Mouse (Mus musculus): Measurements from ENCODE around the gene Fstl4. TPM values are rescaled to one million over a fixed set of nuclear protein-coding genes. Genes with fewer than 3 reads are reported as not detected.

The Fstl4 gene
- polyA plus RNA-seq, 1 experiment from 2014 or later = 6.6 TPM

DNA sequence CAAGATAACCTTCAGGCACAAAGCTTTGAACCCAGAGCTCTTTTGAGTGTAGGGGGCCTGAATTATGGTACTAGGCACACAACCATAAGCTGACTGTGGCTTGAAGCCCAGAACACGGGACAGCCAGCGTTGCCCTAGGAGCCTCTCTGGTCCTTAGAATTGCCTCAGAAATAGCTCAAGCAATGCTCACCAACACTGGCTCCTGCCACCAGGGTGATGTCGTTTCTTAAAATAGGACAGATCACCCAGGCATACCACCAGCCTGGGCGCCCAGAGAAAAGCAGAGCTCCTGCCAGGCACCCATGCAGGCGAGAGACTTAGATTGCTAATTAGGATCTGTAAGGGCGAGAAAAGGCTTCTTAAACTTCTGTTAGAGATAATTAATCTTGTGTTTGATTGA is 206.0 kb downstream of the Fstl4 start:
- Histone ChIP-seq H3K27me3 (ENCODE audit: control insufficient read depth, insufficient read depth, low read length) (no peaks in the 10 kb centered on the region), H3K36me3 (ENCODE audit: control insufficient read depth, insufficient read depth) (no peaks in the 10 kb centered on the region), H3K27ac (ENCODE audit: low read length) (peak overlapping the region; percentile 50), H3K4me1 (ENCODE audit: control insufficient read depth, insufficient read depth, low read length) (peaks cover 10% of the 10 kb centered on the region), H3K4me2 (ENCODE audit: low read depth, low read length) (no peak overlapping the region), H3K4me3 (ENCODE audit: low read length) (no peak overlapping the region), H3K9me3 (replicated peaks; ENCODE audit: control insufficient read depth, low read length) (no peaks in the 10 kb centered on the region), H3K9ac (ENCODE audit: low read length) (no peak overlapping the region)
- peak; percentile 58; the same call in 1 of the 2 replicates for ATAC-seq (replicated peaks; ENCODE audit: extremely low read depth, insufficient read depth, low FRiP score)
- WGBS = 40% methylated on average over 6 of the region's 6 CpGs

DNA sequence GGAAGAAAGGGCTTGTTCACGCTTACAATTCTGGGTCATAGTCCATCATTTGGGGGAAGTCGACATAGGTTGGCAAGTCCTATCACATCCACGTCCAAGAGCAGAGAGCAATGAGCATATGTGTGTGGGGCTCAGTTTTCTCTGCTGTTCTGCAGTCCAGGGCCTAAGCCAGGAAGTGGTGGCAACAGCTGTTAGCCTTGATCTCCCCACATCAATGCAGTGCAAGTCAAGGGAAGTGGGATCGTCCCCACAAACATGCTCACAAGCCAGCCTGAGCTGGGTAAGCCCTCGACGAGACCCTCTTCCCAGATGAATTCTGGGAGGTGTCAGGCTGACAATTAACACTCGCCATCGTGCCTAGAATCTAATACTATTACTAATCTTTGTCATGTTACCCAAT is 222.6 kb downstream of the Fstl4 start:
- WGBS = 82% methylated on average over 8 of the region's 8 CpGs
- H3K9ac ChIP-seq (ENCODE audit: low read length) = no peak overlapping the region
- H3K27me3 ChIP-seq (ENCODE audit: control insufficient read depth, insufficient read depth, low read length) = no peaks in the 10 kb centered on the region
- no peak for ATAC-seq (replicated peaks; ENCODE audit: extremely low read depth, insufficient read depth, low FRiP score)
- H3K9me3 ChIP-seq (replicated peaks; ENCODE audit: control insufficient read depth, low read length) = peaks cover 3% of the 10 kb centered on the region; the same call in 1 of the 2 replicates
- H3K36me3 ChIP-seq (ENCODE audit: control insufficient read depth, insufficient read depth) = no peaks in the 10 kb centered on the region
- H3K4me2 ChIP-seq (ENCODE audit: low read depth, low read length) = no peak overlapping the region
- H3K27ac ChIP-seq (ENCODE audit: low read length) = no peak overlapping the region
- no peak overlapping the region for H3K4me3 ChIP-seq (ENCODE audit: low read length)
- H3K4me1 ChIP-seq (ENCODE audit: control insufficient read depth, insufficient read depth, low read length) = no peaks in the 10 kb centered on the region

- H3K4me2 ChIP-seq (ENCODE audit: low read depth, low read length) = no peak overlapping the region
- no peaks in the 10 kb centered on the region for H3K9me3 ChIP-seq (replicated peaks; ENCODE audit: control insufficient read depth, low read length)
- H3K4me1 ChIP-seq (ENCODE audit: control insufficient read depth, insufficient read depth, low read length) = no peaks in the 10 kb centered on the region
- H3K9ac ChIP-seq (ENCODE audit: low read length) = no peak overlapping the region
- WGBS = 92% methylated on average over 5 of the region's 5 CpGs
- no peaks in the 10 kb centered on the region for H3K36me3 ChIP-seq (ENCODE audit: control insufficient read depth, insufficient read depth)
- H3K27ac ChIP-seq (ENCODE audit: low read length) = no peak overlapping the region
- no peak overlapping the region for H3K4me3 ChIP-seq (ENCODE audit: low read length)
- ATAC-seq (replicated peaks; ENCODE audit: extremely low read depth, insufficient read depth, low FRiP score) = no peak
- no peaks in the 10 kb centered on the region for H3K27me3 ChIP-seq (ENCODE audit: control insufficient read depth, insufficient read depth, low read length)
These were observed 230.3 kb downstream of the Fstl4 start for GRCm38 (mm10) chr11:52994688-52995087.

GRCm38 (mm10) chr11:52996434-52997093 is 232.1 kb downstream of the Fstl4 start:
- H3K9me3 ChIP-seq (replicated peaks; ENCODE audit: control insufficient read depth, low read length) = no peaks in the 10 kb centered on the region
- no peak for ATAC-seq (replicated peaks; ENCODE audit: extremely low read depth, insufficient read depth, low FRiP score)
- H3K27me3 ChIP-seq (ENCODE audit: control insufficient read depth, insufficient read depth, low read length) = no peaks in the 10 kb centered on the region
- no peaks in the 10 kb centered on the region for H3K36me3 ChIP-seq (ENCODE audit: control insufficient read depth, insufficient read depth)
- no peak overlapping the region for H3K4me2 ChIP-seq (ENCODE audit: low read depth, low read length)
- no peaks in the 10 kb centered on the region for H3K4me1 ChIP-seq (ENCODE audit: control insufficient read depth, insufficient read depth, low read length)
- no peak overlapping the region for H3K4me3 ChIP-seq (ENCODE audit: low read length)
- no peak overlapping the region for H3K9ac ChIP-seq (ENCODE audit: low read length)
- H3K27ac ChIP-seq (ENCODE audit: low read length) = no peak overlapping the region
- 76% methylated on average over 16 of the region's 16 CpGs for WGBS

GRCm38 (mm10) chr11:52997421-52997820 is 233.0 kb downstream of the Fstl4 start:
- ATAC-seq (replicated peaks; ENCODE audit: extremely low read depth, insufficient read depth, low FRiP score) = no peak
- no peak overlapping the region for H3K9ac ChIP-seq (ENCODE audit: low read length)
- no peak overlapping the region for H3K4me2 ChIP-seq (ENCODE audit: low read depth, low read length)
- 35% methylated on average over 4 of the region's 4 CpGs for WGBS
- no peaks in the 10 kb centered on the region for H3K4me1 ChIP-seq (ENCODE audit: control insufficient read depth, insufficient read depth, low read length)
- no peak overlapping the region for H3K27ac ChIP-seq (ENCODE audit: low read length)
- no peak overlapping the region for H3K4me3 ChIP-seq (ENCODE audit: low read length)
- H3K27me3 ChIP-seq (ENCODE audit: control insufficient read depth, insufficient read depth, low read length) = no peaks in the 10 kb centered on the region
- H3K36me3 ChIP-seq (ENCODE audit: control insufficient read depth, insufficient read depth) = no peaks in the 10 kb centered on the region
- no peaks in the 10 kb centered on the region for H3K9me3 ChIP-seq (replicated peaks; ENCODE audit: control insufficient read depth, low read length)

- no peaks in the 10 kb centered on the region for H3K27me3 ChIP-seq (ENCODE audit: control insufficient read depth, insufficient read depth, low read length)
- WGBS = 84% methylated on average over 11 of the region's 11 CpGs
These were observed 235.8 kb downstream of the Fstl4 start for GRCm38 (mm10) chr11:53000226-53000625.

DNA sequence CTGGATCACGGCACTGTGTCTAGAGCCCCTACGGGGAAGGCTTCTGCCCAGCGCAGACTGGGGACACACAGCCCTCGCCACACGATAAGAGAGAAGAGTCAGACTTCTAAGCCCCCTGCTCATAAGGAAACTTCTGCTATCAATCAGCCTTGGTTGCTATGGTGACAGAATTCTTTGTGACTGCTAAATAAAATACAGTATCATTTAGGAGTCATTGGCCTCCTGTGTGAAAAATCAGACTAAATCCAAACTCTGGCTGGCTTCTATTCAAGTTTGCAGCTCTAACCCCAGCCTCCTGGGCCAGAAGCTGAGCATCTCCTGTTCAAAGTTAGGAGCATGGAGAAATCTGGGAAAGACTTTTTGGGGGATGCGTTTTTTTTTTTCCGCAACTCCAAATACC is 238.9 kb downstream of the Fstl4 start:
- Histone ChIP-seq H3K27me3 (ENCODE audit: control insufficient read depth, insufficient read depth, low read length) (no peaks in the 10 kb centered on the region), H3K4me3 (ENCODE audit: low read length) (no peak overlapping the region), H3K4me1 (ENCODE audit: control insufficient read depth, insufficient read depth, low read length) (peaks cover 2% of the 10 kb centered on the region), H3K9me3 (replicated peaks; ENCODE audit: control insufficient read depth, low read length) (no peaks in the 10 kb centered on the region), H3K4me2 (ENCODE audit: low read depth, low read length) (no peak overlapping the region), H3K36me3 (ENCODE audit: control insufficient read depth, insufficient read depth) (no peaks in the 10 kb centered on the region), H3K9ac (ENCODE audit: low read length) (no peak overlapping the region), H3K27ac (ENCODE audit: low read length) (no peak overlapping the region)
- 63% methylated on average over 7 of the region's 7 CpGs for WGBS
- ATAC-seq (replicated peaks; ENCODE audit: extremely low read depth, insufficient read depth, low FRiP score) = no peak

More at GRCm38 (mm10) chr11:53000226-53000625, 235.8 kb downstream of the Fstl4 start:
- no peaks in the 10 kb centered on the region for H3K36me3 ChIP-seq (ENCODE audit: control insufficient read depth, insufficient read depth)
- no peak overlapping the region for H3K4me3 ChIP-seq (ENCODE audit: low read length)
- no peak overlapping the region for H3K27ac ChIP-seq (ENCODE audit: low read length)
- H3K9ac ChIP-seq (ENCODE audit: low read length) = no peak overlapping the region
- ATAC-seq (replicated peaks; ENCODE audit: extremely low read depth, insufficient read depth, low FRiP score) = no peak
- peaks cover 2% of the 10 kb centered on the region for H3K4me1 ChIP-seq (ENCODE audit: control insufficient read depth, insufficient read depth, low read length)
- H3K4me2 ChIP-seq (ENCODE audit: low read depth, low read length) = no peak overlapping the region
- no peaks in the 10 kb centered on the region for H3K9me3 ChIP-seq (replicated peaks; ENCODE audit: control insufficient read depth, low read length)

DNA sequence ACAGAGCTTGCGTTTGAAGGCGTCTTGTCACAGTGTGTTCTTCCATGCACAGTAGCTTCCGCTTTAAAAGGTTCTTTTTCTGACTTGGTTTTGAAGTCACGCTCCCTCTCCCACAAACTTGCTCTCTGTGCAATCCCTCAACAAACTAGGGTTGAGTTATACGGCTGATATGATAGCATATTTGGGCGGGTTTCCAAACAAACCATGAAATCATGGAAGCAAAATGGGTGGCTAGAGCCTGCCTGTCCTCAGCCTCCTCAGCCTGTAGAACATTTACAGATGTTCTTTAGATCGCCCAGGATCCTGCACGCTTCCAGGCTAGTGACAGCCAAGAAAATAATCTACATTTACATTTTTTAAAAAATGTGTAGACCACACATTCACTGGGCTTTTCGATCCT is 239.4 kb downstream of the Fstl4 start:
- Histone ChIP-seq H3K36me3 (ENCODE audit: control insufficient read depth, insufficient read depth) (no peaks in the 10 kb centered on the region), H3K27ac (ENCODE audit: low read length) (no peak overlapping the region), H3K4me3 (ENCODE audit: low read length) (no peak overlapping the region), H3K9me3 (replicated peaks; ENCODE audit: control insufficient read depth, low read length) (no peaks in the 10 kb centered on the region), H3K4me2 (ENCODE audit: low read depth, low read length) (no peak overlapping the region), H3K4me1 (ENCODE audit: control insufficient read depth, insufficient read depth, low read length) (peaks cover 2% of the 10 kb centered on the region), H3K9ac (ENCODE audit: low read length) (no peak overlapping the region), H3K27me3 (ENCODE audit: control insufficient read depth, insufficient read depth, low read length) (no peaks in the 10 kb centered on the region)
- no peak for ATAC-seq (replicated peaks; ENCODE audit: extremely low read depth, insufficient read depth, low FRiP score)
- 64% methylated on average over 9 of the region's 9 CpGs for WGBS

GRCm38 (mm10) chr11:53009597-53009996 is 245.2 kb downstream of the Fstl4 start:
- Histone ChIP-seq H3K4me2 (ENCODE audit: low read depth, low read length) (no peak overlapping the region), H3K9ac (ENCODE audit: low read length) (no peak overlapping the region), H3K27me3 (ENCODE audit: control insufficient read depth, insufficient read depth, low read length) (no peaks in the 10 kb centered on the region), H3K4me3 (ENCODE audit: low read length) (no peak overlapping the region), H3K27ac (ENCODE audit: low read length) (no peak overlapping the region), H3K9me3 (replicated peaks; ENCODE audit: control insufficient read depth, low read length) (no peaks in the 10 kb centered on the region), H3K36me3 (ENCODE audit: control insufficient read depth, insufficient read depth) (no peaks in the 10 kb centered on the region), H3K4me1 (ENCODE audit: control insufficient read depth, insufficient read depth, low read length) (no peaks in the 10 kb centered on the region)
- ATAC-seq (replicated peaks; ENCODE audit: extremely low read depth, insufficient read depth, low FRiP score) = no peak
- WGBS = 72% methylated on average over 7 of the region's 7 CpGs
